7 mouse cellular contexts compared by ENCODE assay signal in genomic region chr1:125911337-125911900, GRCm38 (mm10). TPM values are rescaled to one million over a fixed set of nuclear protein-coding genes. Genes with fewer than 3 reads are reported as not detected.
A peak's percentile ranks its signal among the peaks of the same experiment; 100 is the strongest.
DNase-seq lines count a peak whose midpoint lies in the region; ATAC-seq and TF ChIP-seq lines count a peak whose summit lies in the region.

No protein-coding gene starts in this region.

- no peaks in the 10 kb centered on the region for H3K36me3 ChIP-seq in embryonic facial prominence, embryonic 12.5 days
- H3K36me3 ChIP-seq in midbrain, embryonic 10.5 days: no peaks in the 10 kb centered on the region
- H3K36me3 ChIP-seq in testis, adult 2 months (ENCODE audit: control insufficient read depth, insufficient read depth, low read length): no peaks in the 10 kb centered on the region

- peak overlapping the region; percentile 97 for H3K4me2 ChIP-seq in embryonic facial prominence, embryonic 12.5 days (replicated peaks)

- no peaks in the 10 kb centered on the region for H3K9me3 ChIP-seq in embryonic facial prominence, embryonic 12.5 days
- H3K9me3 ChIP-seq in midbrain, embryonic 10.5 days (replicated peaks): no peaks in the 10 kb centered on the region

- under 1% methylated on average over 35 of the region's 35 CpGs for WGBS in embryonic facial prominence, embryonic 12.5 days
- under 1% methylated on average over 35 of the region's 35 CpGs for WGBS in midbrain, embryonic 10.5 days

- 0 out of 2 replicates have a peak, but pooled peaks have one; percentile 6 for ATAC-seq in embryonic facial prominence, embryonic 12.5 days (ENCODE audit: insufficient number of reproducible peaks, insufficient read depth, low FRiP score, low TSS enrichment)

- H3K4me3 ChIP-seq in embryonic facial prominence, embryonic 12.5 days: peak overlapping the region; percentile 52
- peak overlapping the region; percentile 67 for H3K4me3 ChIP-seq in left cerebral cortex, adult 2 months
- H3K4me3 ChIP-seq in midbrain, embryonic 10.5 days: peak overlapping the region; percentile 71
- peak overlapping the region; percentile 36 for H3K4me3 ChIP-seq in testis, adult 2 months (ENCODE audit: control insufficient read depth, low read depth, low read length)

- intact Hi-C loops in heart, postnatal 10 days (cut with DNase I): loop anchor here (5.0 kb wide), 1 partner anchor 521 kb away; no protein-coding TSS in a partner anchor
- intact Hi-C loops in left cerebral cortex, adult 2 months (cut with DNase I): loop anchor here (5.0 kb wide), 2 partner anchors 304 to 1021 kb away; no protein-coding TSS in a partner anchor

- TF ChIP-seq CTCF in left cerebral cortex, adult 2 months (IDR thresholded peaks at IDR 0.05): no peak
- TF ChIP-seq CTCF in testis, adult 2 months (IDR thresholded peaks at IDR 0.05; ENCODE audit: control insufficient read depth, insufficient read depth, insufficient replicate concordance, low read depth, low read length): no peak

- H3K9ac ChIP-seq in embryonic facial prominence, embryonic 12.5 days: peak overlapping the region; percentile 55

- DNase-seq in ovary, postnatal 10 days (ENCODE audit: low spot score): peak; percentile 2
- DNase-seq in ovary, postnatal 14 days (ENCODE audit: low spot score): no peak
- peak; percentile 5 to 32 for DNase-seq in heart, postnatal 10 days
- DNase-seq in left cerebral cortex, adult 2 months (ENCODE audit: extremely low spot score in 1 of 2, low spot score in 2 of 2): peak; percentile 46
- peak; percentile 57 for DNase-seq in midbrain, embryonic 10.5 days (ENCODE audit: low spot score)

- TF ChIP-seq POLR2A in testis, adult 2 months (IDR thresholded peaks at IDR 0.05; ENCODE audit: control insufficient read depth, low read depth, low read length): no peak

- peaks cover 28% of the 10 kb centered on the region for H3K4me1 ChIP-seq in embryonic facial prominence, embryonic 12.5 days
- peaks cover 32% of the 10 kb centered on the region for H3K4me1 ChIP-seq in midbrain, embryonic 10.5 days
- peaks cover 13% of the 10 kb centered on the region for H3K4me1 ChIP-seq in testis, adult 2 months (ENCODE audit: control insufficient read depth, insufficient read depth, low read length)

- H3K27me3 ChIP-seq in embryonic facial prominence, embryonic 12.5 days: peaks cover 37% of the 10 kb centered on the region
- peaks cover 74% of the 10 kb centered on the region for H3K27me3 ChIP-seq in midbrain, embryonic 10.5 days (ENCODE audit: low read depth, poor library complexity, severe bottlenecking)
- H3K27me3 ChIP-seq in testis, adult 2 months (ENCODE audit: control insufficient read depth, insufficient read depth, low read length): no peaks in the 10 kb centered on the region

- H3K27ac ChIP-seq in embryonic facial prominence, embryonic 12.5 days: no peak overlapping the region
- peak overlapping the region; percentile 29; the same call in 1 of the 2 replicates for H3K27ac ChIP-seq in left cerebral cortex, adult 2 months
- H3K27ac ChIP-seq in midbrain, embryonic 10.5 days (replicated peaks): peak overlapping the region; percentile 59
- no peak overlapping the region for H3K27ac ChIP-seq in testis, adult 2 months (ENCODE audit: control insufficient read depth, insufficient read depth, low read depth, low read length)

RNA-seq across cellular contexts. Expression of gene Lypd1, which starts 1.5 kb away (rescaled TPM):
- polyA plus RNA-seq in embryonic facial prominence, embryonic 12.5 days (2016; fragmentation: Nextera tagmentation; extraction: Ambion mirVana): 8.3 and 11.0 TPM in 2 replicates
- total RNA-seq in heart, postnatal 10 days (2021): under 1 TPM; 0.57 to 0.60 TPM
- total RNA-seq in left cerebral cortex, adult 2 months (2021): 100 to 1,000 TPM in 1 of 2 experiments, 10 to 100 TPM in 1; 91.3 to 110 TPM
- polyA plus RNA-seq in midbrain, embryonic 10.5 days (2016; fragmentation: Nextera tagmentation; extraction: Ambion mirVana): 3.3 and 5.2 TPM in 2 replicates
- 0.11 TPM in 1 of 2 replicates, not detected in the other for polyA plus RNA-seq in testis, adult 2 months (2012; rRNA removed)

Comparison
In these comparisons a context has a peak if more than half of its experiments do, and no peak if none do; other contexts are left out.
1. H3K27ac ChIP-seq: peak in left cerebral cortex, adult 2 months (single experiment) and midbrain, embryonic 10.5 days (single experiment); none in embryonic facial prominence, embryonic 12.5 days (single experiment) and testis, adult 2 months (single experiment).
2. Peak in every context shown above with its lines, with median percentiles within 50 percentile points of each other: H3K4me3 ChIP-seq.